Mouse (Mus musculus) ES-E14 (cell line): ENCODE results near the gene Stox2. TPM values are rescaled to one million over a fixed set of nuclear protein-coding genes. Genes with fewer than 3 reads are reported as not detected.

Experiments
- DNase-seq: peaks from one replicate; pipeline ENCODE4 v3.0.0-alpha.2; 2013; ENCODE audit warnings: low read depth, low spot score
- H3K27ac ChIP-seq: 2 replicates; pipeline ENCODE4 v1.5.1; 2012; ENCODE audit warnings: low read depth, mild to moderate bottlenecking, low read length, moderate library complexity, mixed read lengths; ENCODE audit not compliant: poor library complexity, insufficient read depth, severe bottlenecking
- H3K36me3 ChIP-seq: 2 replicates; pipeline ENCODE4 v1.6.1; 2012; ENCODE audit warnings: mild to moderate bottlenecking, low read length, moderate library complexity, mixed read lengths; ENCODE audit not compliant: control insufficient read depth, poor library complexity, insufficient read depth, severe bottlenecking
- H3K4me1 ChIP-seq, 2 experiments: fragments of 150-350 bp in 1 of 2; sonication (generic) in 1 of 2; 2 replicates each; pipeline ENCODE4 v1.6.1; 2012; ENCODE audit warnings: low read length in 2 of 2, mild to moderate bottlenecking in 1 of 2, mixed read lengths in 1 of 2; ENCODE audit not compliant: control insufficient read depth in 2 of 2, insufficient read depth in 2 of 2, poor library complexity in 1 of 2
- H3K4me3 ChIP-seq, 2 experiments: fragments of 150-350 bp in 1 of 2; sonication (generic) in 1 of 2; 2 replicates each; pipeline ENCODE4 v1.5.1; 2012; ENCODE audit warnings: low read length in 2 of 2, low read depth in 1 of 2, mild to moderate bottlenecking in 1 of 2, mixed read lengths in 1 of 2; ENCODE audit not compliant: insufficient read depth in 1 of 2, poor library complexity in 1 of 2, severe bottlenecking in 1 of 2
- H3K9ac ChIP-seq: 2 replicates; pipeline ENCODE4 v1.6.1; 2012; ENCODE audit warnings: low read depth, mild to moderate bottlenecking, low read length, mixed read lengths; ENCODE audit not compliant: poor library complexity, insufficient read depth, severe bottlenecking
- H3K9me3 ChIP-seq: fragments of 150-350 bp; sonication (generic); 2 replicates; pipeline ENCODE4 v1.6.1; 2012; ENCODE audit warnings: low read depth, mild to moderate bottlenecking, low read length; ENCODE audit not compliant: control insufficient read depth, insufficient read depth
- CHD2 ChIP-seq: IDR thresholded peaks from 2 replicates; pipeline ENCODE4 v1.6.1; 2014; ENCODE audit warnings: mild to moderate bottlenecking, low read depth, low read length, inconsistent platforms
- HCFC1 ChIP-seq: IDR thresholded peaks from 2 replicates; pipeline ENCODE4 v1.6.1; 2012; ENCODE audit warnings: low read length, inconsistent platforms, borderline replicate concordance; ENCODE audit not compliant: insufficient read depth
- MAFK ChIP-seq: IDR thresholded peaks from 2 replicates; pipeline ENCODE4 v1.6.1; 2014; ENCODE audit warnings: mild to moderate bottlenecking, low read depth, low read length, inconsistent platforms; ENCODE audit not compliant: insufficient read depth
- ZC3H11A ChIP-seq: IDR thresholded peaks from 2 replicates; pipeline ENCODE4 v1.6.1; 2012; ENCODE audit warnings: low read depth, mild to moderate bottlenecking, inconsistent platforms, low read length, borderline replicate concordance
- ZNF384 ChIP-seq: IDR thresholded peaks from 2 replicates; pipeline ENCODE4 v1.6.1; 2012; ENCODE audit warnings: low read depth, low read length, inconsistent platforms
- in situ Hi-C, 2 experiments: fragments of 600-800 bp; cut with MboI; formaldehyde crosslinking; loops; one replicate each; pipeline ENCODE4 v1.15.1; 2025; ENCODE audit warnings: low sequenced_read_pairs in 2 of 2, inconsistent platforms in 1 of 2; ENCODE audit not compliant: unreplicated experiment in 2 of 2
- total RNA-seq: library from RNA; depleted of rRNA; stranded (reverse); fragments of 300-350 nt; gene quantifications from 2 replicates; pipeline ENCODE4 v1.2.3, GENCODE M21; 2012

Stox2 gene
- total RNA-seq, 1 experiment, result 6.8 TPM

GRCm38 (mm10) chr8:47220390-47220789 lies 225.8 kb downstream of the Stox2 start:
- H3K4me1 ChIP-seq, result peaks cover 6 to 10% of the 10 kb centered on the region in 2 experiments; a peak in 2 of 4 replicates
- H3K9me3 ChIP-seq, result no peaks in the 10 kb centered on the region
- no peak for DNase-seq
- H3K9ac ChIP-seq, result no peak overlapping the region
- TF ChIP-seq ZC3H11A (no peak), MAFK (no peak), CHD2 (no peak), HCFC1 (no peak), ZNF384 (no peak)
- in situ Hi-C loops, result no loop called here
- no peaks in the 10 kb centered on the region for H3K36me3 ChIP-seq
- no peak overlapping the region for H3K4me3 ChIP-seq
- H3K27ac ChIP-seq, result no peak overlapping the region

GRCm38 (mm10) chr8:47218536-47218935 lies 227.6 kb downstream of the Stox2 start:
- no peak overlapping the region for H3K27ac ChIP-seq
- in situ Hi-C loops, result no loop called here
- no peaks in the 10 kb centered on the region for H3K36me3 ChIP-seq
- H3K9ac ChIP-seq, result no peak overlapping the region
- H3K4me3 ChIP-seq, result no peak overlapping the region
- H3K9me3 ChIP-seq, result no peaks in the 10 kb centered on the region
- DNase-seq, result no peak
- TF ChIP-seq HCFC1, result no peak
- no peak for TF ChIP-seq ZC3H11A
- TF ChIP-seq CHD2, result no peak
- TF ChIP-seq ZNF384, result no peak
- TF ChIP-seq MAFK, result no peak
- peaks cover 6 to 10% of the 10 kb centered on the region in 2 experiments; a peak in 2 of 4 replicates for H3K4me1 ChIP-seq

GRCm38 (mm10) chr8:47218021-47218420 lies 228.1 kb downstream of the Stox2 start:
- no peak overlapping the region for H3K4me3 ChIP-seq
- H3K9ac ChIP-seq, result no peak overlapping the region
- H3K9me3 ChIP-seq, result no peaks in the 10 kb centered on the region
- H3K27ac ChIP-seq, result no peak overlapping the region
- peaks cover 6 to 10% of the 10 kb centered on the region in 2 experiments; a peak in 2 of 4 replicates for H3K4me1 ChIP-seq
- TF ChIP-seq HCFC1 (no peak), MAFK (no peak), ZC3H11A (no peak), ZNF384 (no peak), CHD2 (no peak)
- in situ Hi-C loops, result no loop called here
- DNase-seq, result no peak
- H3K36me3 ChIP-seq, result no peaks in the 10 kb centered on the region

GRCm38 (mm10) chr8:47212124-47212523 lies 234.0 kb downstream of the Stox2 start:
- no peak overlapping the region for H3K27ac ChIP-seq
- in situ Hi-C loops, result no loop called here
- H3K4me3 ChIP-seq, result no peak overlapping the region

GRCm38 (mm10) chr8:47211226-47211625 lies 234.9 kb downstream of the Stox2 start:
- TF ChIP-seq ZNF384 (no peak), ZC3H11A (no peak), HCFC1 (no peak), CHD2 (no peak), MAFK (no peak)
- Histone ChIP-seq H3K4me1 (peaks cover 0 to 3% of the 10 kb centered on the region in 2 experiments; a peak in 1 of 4 replicates), H3K36me3 (no peaks in the 10 kb centered on the region), H3K9ac (no peak overlapping the region), H3K4me3 (no peak overlapping the region), H3K27ac (no peak overlapping the region), H3K9me3 (no peaks in the 10 kb centered on the region)
- no peak for DNase-seq
- in situ Hi-C loops, result no loop called here

More at GRCm38 (mm10) chr8:47212124-47212523, 234.0 kb downstream of the Stox2 start:
- Histone ChIP-seq H3K9ac (no peak overlapping the region), H3K36me3 (no peaks in the 10 kb centered on the region), H3K9me3 (no peaks in the 10 kb centered on the region), H3K4me1 (no peaks in the 10 kb centered on the region)
- DNase-seq, result no peak
- TF ChIP-seq ZC3H11A (no peak), ZNF384 (no peak), HCFC1 (no peak), CHD2 (no peak), MAFK (no peak)
